Mouse (Mus musculus): ENCODE results near the gene Poc1b.

Poc1b gene

DNA sequence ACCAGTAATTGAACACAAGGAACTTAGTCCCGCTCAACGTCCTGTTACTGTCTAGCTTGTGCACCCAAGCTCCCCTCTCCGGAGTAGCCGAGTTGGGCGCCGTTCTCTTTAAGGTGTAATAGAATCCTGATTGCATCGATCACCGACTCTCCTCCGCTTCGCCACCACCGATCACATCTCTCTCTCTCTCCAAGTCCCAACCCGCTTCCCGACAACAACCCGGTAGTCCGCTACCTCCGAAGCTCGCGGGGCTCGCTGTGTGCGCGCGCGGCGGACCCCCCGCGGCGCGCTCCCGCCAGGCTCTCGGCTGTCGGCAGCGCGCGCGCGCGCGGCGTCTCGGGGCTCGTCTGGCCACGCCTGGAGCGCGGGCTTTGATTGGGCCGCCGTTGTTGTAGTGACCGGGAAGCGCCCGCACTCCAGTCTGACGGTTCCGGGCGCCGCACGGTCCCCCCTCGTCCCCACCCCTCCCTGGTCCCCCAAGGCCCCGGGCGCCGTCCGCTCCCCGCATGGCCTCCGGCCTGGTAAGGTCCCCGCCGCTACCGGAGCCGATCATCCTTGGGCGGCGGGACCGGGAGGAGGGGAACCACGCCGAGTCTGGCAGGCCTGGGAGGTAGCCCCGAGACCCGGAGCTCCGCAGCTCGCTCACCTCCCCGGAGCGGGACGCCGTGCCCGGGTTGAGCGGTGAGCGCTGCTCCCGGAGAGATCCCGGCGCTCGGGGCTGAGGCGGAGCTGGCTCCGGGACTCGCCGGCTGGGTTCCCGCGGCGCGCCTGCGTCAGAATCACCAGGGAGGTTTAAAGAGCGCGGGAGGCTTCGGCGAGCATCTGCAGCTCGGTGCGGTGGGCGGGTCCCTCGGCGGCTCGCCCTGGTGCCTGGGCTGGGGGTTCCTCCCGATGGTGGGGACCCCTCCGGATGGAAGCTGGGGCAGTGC is at the start of gene Poc1b:
TSS of gene Poc1b (plus strand) at position 334 of the 929 bp plus-strand sequence.
- 1% methylated on average over 104 of the region's 106 CpGs for WGBS

GRCm38 (mm10) chr10:99060588-99060987 is 46.2 kb upstream of the Poc1b start:
- 84% methylated on average over 7 of the region's 7 CpGs for WGBS

GRCm38 (mm10) chr10:99061418-99061817 is 45.4 kb upstream of the Poc1b start:
- WGBS: 90% methylated on average over 10 of the region's 10 CpGs

DNA sequence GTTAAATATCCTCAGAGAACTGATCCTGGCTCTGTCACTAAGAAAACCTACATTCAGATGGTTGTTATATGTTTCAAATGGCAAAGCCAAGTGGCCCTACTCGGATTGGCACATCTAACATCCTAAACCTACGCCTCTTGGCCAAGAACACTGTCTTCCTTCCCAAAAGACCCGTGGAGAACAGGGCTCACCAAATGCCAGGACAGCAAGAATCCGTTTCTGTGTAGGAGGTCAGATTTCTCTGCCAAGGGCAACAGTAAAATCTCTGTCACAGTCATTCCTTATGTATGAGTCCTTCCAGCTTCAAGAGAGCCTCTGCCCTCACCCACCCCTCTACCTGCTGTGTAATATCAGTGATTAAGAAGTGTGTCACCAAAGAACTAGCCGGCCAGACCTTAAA is 44.3 kb upstream of the Poc1b start:
- 62% methylated on average over 5 of the region's 5 CpGs for WGBS

DNA sequence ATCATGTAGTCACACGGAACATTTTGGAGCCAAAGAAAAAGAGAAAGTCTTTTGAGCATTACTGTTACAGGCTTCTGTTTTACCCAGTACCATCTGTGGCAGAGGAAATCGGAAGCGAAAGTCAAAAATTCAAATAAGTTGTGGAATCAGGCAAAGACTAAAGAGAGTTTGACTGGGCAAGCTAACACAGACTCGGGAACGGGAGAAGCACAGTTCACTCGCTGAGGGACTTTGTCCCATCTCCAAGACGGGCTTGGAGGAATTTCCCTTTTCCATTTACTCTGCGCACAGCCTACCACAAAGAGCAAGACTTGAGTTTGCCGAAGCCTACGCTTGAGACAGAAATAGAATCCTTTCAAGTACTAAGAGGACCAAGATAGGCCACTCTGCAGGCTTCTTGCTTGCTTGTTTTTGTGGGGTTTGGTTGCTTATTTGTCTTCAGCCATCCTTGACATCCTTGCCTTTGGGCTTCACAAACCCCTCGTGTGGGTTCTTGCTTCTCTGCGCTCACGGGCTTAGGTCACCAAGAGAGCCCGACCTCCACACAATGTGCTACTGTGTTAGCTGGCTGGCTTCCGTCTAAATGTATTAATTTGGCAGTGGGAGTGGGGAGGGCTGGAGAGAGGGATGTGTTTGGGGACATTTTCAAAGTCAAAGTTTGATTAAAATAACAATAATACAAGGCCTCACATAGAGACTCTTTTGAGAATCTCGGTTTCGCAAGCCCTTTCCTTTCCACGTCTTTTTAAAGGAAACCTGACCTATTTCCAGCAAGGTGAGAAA is 30.5 kb upstream of the Poc1b start:
- WGBS: 39% methylated on average over 18 of the region's 18 CpGs

DNA sequence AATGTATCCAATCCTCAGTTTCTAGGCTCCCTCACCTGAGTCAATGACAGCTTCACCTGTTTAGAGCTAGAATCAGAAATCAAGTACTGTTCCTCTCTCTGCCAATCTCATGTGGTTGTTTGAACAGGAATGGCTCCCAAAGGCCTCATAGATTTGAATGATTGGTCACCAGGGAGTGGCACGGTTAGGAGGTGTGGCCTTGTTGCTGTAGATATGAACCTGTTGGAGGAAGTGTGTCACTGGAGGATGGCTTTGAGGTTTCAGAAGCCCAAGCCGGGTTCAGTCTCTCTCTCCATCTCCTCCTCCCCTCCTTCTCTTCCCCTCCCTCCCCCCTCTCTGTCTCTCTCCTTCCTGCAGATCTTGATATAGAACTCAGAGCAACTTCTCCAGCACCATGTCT is 28.2 kb upstream of the Poc1b start:
- 87% methylated on average over 2 of the region's 2 CpGs for WGBS

DNA sequence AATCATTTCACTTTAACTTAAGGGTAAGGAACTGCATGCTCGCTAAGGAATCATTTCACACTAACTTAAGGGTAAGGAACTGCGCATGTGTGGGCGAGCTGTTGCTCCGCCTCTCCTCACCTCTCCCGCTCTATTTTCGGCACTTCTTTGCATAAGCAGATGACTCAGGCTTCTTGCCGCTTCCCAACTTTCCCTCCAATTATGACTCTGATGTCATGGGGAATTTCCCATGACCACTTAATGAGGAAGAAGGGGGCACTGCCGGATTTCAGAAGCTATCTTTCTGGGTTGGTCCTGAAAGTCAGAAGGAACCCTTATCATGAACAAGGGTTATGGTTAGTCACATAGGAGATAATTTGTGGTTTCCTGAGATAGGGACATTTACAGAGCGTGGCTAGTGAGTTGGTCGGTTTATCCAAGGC is 25.3 kb upstream of the Poc1b start:
- WGBS: 43% methylated on average over 10 of the region's 10 CpGs

- WGBS: 85% methylated on average over 14 of the region's 14 CpGs
Observed at GRCm38 (mm10) chr10:99083431-99084003, 23.3 kb upstream of the Poc1b start.

DNA sequence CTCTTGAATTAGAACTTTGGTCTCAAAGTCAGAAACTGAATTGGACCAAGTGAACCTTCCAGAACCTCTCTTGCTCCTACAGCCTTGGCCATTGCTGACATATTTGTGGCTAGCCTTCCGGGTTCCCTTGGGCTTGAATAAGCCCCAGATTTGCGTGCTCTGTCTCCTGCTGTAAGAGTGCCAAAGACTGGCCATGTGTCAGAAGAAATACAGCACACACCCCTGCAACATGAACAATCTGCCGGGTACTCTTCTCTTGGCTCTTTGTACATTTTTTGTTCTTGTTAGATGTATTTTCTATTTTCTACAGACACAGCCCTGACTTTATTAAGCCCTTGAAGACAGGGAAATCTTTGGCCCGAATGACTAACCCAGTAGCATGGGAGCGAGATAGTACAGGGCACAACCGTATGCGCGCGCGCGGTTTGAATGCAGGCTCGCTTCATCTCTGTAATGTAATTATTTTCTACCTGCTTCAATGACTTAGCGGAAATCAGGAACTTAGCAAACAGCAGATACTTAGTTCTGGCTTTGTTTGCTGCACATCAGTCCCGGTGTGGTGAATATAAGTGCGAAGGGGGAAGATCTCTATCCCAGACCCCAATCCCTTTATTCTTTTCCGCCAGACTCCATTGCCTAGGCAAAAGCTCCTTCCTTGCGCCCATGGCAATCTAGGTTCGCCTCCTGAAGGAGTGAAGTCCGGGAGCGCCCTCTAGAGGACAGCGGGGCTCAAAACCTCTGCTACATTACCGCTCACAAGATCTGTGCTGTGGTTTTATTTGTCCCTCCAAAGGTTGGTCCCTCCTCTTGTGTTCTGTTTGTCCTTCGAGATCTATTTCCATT is 22.2 kb upstream of the Poc1b start:
- WGBS: 38% methylated on average over 23 of the region's 23 CpGs

DNA sequence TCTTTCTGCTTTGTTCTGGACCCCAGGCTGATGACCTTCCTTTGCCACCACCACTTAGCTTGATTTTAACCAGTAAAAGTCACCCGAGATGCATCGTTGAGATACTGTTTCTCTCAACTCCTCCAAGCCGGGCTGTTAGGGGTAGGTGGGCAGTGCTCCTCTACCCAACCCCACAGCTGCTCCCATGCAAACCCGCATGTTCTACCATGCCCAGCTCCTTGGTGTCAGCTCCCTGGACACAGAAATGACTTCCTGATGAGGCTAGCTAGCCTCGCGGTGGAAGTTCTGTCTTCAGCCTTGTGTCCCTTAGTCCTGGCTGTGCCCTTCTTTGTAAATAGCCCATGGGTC is 21.6 kb upstream of the Poc1b start:
- WGBS: 56% methylated on average over 6 of the region's 6 CpGs

GRCm38 (mm10) chr10:99086029-99086428 is 20.8 kb upstream of the Poc1b start:
- 54% methylated on average over 6 of the region's 6 CpGs for WGBS

- WGBS: 67% methylated on average over 6 of the region's 6 CpGs
Observed at GRCm38 (mm10) chr10:99089906-99090305, 16.9 kb upstream of the Poc1b start.

DNA sequence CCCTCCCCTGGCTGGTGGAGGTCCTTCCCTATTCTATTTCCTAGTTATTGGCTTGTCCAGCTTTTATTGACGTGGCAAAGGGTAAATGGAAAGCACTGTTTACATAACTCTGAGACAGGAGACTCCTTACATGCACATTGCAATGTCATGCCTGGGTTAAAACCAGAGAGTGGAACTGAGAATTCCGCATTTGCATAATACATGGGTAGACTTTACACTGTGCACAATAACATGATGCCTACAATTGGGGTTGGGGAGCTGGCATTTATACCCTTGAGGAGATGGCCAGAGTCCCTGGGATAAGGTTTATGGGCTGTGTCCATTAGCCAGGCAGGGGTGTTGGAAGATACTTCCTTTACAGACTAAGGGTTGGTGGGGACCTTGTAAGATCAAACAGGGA is 13.5 kb upstream of the Poc1b start:
- WGBS: 92% methylated on average over 2 of the region's 2 CpGs

- 86% methylated on average over 2 of the region's 2 CpGs for WGBS
Observed at GRCm38 (mm10) chr10:99095114-99095513, 11.7 kb upstream of the Poc1b start.

- WGBS: 53% methylated on average over 10 of the region's 10 CpGs
Observed at GRCm38 (mm10) chr10:99097374-99097773, 9.5 kb upstream of the Poc1b start.

DNA sequence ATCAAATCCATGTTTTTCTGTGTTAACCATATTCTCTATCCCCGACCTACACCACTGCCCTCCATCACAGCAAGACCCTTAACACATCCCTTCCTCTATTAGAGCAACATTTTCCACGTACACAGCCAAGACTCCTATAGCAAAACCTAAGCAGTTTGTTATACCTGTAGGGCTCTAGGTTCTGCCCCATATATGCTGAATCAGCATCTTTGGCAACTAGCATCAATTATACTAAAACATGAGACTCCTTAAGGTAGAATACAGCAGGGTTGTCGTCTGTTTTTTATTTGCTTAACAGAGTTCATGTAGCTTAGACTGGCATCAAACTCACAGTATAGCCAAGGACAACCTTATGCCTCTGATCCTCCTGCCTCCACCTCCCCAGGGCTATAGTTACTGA is 1.3 kb upstream of the Poc1b start:
- 85% methylated on average over 3 of the region's 3 CpGs for WGBS

GRCm38 (mm10) chr10:99106311-99106702 is 529 bp upstream of the Poc1b start:
- WGBS: 11% methylated on average over 8 of the region's 8 CpGs

DNA sequence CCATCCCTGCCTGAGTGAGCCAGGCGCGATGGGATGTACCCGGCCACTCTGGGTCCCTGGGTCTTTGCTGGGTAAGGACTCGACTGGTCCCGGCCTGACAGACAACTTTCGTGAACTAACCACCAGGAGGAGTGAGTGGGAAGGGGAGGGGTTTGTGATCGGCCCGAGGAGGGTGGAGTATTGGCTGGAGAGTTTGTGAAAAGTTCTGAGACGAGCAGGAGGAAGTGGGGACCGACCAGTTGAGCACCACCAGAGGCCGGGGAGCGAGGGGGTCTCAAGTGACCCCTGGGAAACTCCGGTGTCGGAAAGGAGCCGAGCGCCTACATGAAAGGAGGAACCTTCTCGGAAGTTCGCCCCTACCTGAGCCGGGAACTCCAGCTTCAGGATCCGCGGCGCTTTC is 1.1 kb downstream of the Poc1b start, which contains the start of gene Galnt4:
TSS of gene Galnt4 (plus strand) at position 196 of the 400 bp plus-strand sequence.
- WGBS: 1% methylated on average over 22 of the region's 22 CpGs

DNA sequence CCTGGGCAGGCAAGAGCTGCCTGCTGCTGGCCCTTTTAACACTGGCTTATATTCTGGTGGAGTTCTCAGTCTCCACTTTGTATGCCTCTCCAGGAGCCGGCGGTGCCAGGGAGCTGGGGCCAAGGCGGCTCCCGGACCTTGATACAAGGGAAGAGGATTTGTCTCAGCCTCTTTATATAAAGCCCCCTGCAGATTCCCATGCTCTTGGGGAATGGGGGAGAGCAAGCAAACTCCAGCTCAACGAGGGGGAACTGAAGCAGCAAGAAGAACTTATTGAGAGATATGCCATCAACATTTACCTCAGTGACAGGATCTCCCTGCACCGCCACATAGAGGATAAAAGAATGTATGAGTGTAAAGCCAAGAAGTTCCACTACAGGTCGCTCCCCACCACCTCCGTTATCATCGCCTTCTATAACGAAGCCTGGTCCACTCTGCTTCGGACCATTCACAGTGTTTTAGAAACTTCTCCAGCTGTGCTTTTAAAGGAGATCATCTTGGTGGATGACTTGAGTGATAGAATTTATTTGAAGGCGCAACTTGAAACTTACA is 1.7 kb downstream of the Poc1b start:
- WGBS: 47% methylated on average over 12 of the region's 12 CpGs

DNA sequence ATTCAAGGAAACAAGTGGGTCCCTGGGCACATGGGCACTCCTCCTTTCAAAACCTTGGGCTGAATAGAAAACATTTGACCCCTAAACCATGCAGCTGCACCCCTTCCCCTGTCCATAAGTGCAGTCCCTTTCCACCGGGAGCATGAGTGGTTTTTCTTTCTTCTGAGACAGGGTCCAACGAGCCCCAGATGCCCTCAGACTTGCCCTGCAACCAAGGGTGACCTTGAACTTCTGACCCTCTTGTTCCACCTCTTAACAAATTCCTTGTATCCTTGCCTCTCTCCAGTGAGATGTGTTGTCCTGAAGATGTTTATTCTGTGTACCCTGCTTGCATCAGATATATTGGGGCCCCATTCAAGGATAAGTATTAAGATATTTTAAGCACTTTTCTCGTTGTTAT is 6.7 kb downstream of the Poc1b start:
- 68% methylated on average over 3 of the region's 3 CpGs for WGBS

DNA sequence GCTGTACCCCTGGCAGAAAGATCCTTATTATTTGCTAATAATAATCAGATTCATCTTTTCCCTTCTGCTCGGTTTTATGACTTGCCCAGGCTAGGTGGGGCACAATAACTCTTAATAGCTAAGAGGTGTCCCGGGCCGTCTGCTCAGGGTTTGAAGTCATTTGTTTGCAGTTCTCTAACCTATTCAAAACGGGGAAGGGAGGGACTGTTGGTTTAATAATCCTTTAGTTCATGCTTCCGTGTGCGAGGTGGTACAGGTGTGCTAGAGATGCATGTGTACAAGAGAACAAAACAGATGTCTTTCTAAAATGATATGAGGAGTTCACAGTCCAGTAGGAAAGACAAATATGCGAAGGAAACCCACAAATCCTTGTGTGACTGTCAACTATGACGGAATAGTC is 7.5 kb downstream of the Poc1b start:
- 92% methylated on average over 8 of the region's 8 CpGs for WGBS
